Mouse (Mus musculus) cortical plate, adult 2 months (tissue): ENCODE data around the gene Ctsd. TPM values are rescaled to one million over a fixed set of nuclear protein-coding genes. Genes with fewer than 3 reads are reported as not detected.
"Not testable (repeated sequence)": the region's sequence is repeated elsewhere in the genome, so short reads cannot be mapped to it uniquely, and the experiment has no call there.

ENCODE experiments used
- H3K27ac ChIP-seq: fragments of 200-500 bp; 2 replicates; pipeline ENCODE4 v1.5.1; 2012; ENCODE audit warnings: low read length, control low read depth, inconsistent platforms; ENCODE audit not compliant: insufficient read depth
- H3K4me1 ChIP-seq: fragments of 200-500 bp; 2 replicates; pipeline ENCODE4 v1.6.1; 2011; ENCODE audit warnings: low read length; ENCODE audit not compliant: control insufficient read depth, insufficient read depth
- H3K4me3 ChIP-seq: fragments of 200-500 bp; 2 replicates; pipeline ENCODE4 v1.5.1; 2011; ENCODE audit warnings: mild to moderate bottlenecking, low read length, control low read depth; ENCODE audit not compliant: insufficient read depth
- CTCF ChIP-seq: fragments of 200-500 bp; IDR thresholded peaks from 2 replicates; pipeline ENCODE4 v1.5.1; 2011; ENCODE audit warnings: mild to moderate bottlenecking, control low read depth, low read length; ENCODE audit not compliant: insufficient read depth; ENCODE audit errors: extremely low read depth
- POLR2A ChIP-seq: fragments of 200-500 bp; IDR thresholded peaks from 2 replicates; pipeline ENCODE4 v1.6.1; 2011; ENCODE audit warnings: mild to moderate bottlenecking, low read length, control low read depth; ENCODE audit not compliant: insufficient read depth; ENCODE audit errors: extremely low read depth
- polyA plus RNA-seq: library from polyadenylated mRNA; depleted of rRNA; stranded (reverse); fragments of >200 nt; gene quantifications from 2 replicates; pipeline ENCODE4 v1.2.3, GENCODE M21; 2012

The Ctsd gene
- polyA plus RNA-seq, 1 experiment: 455 TPM

- TF ChIP-seq POLR2A (no peak), CTCF (no peak)
- no peak overlapping the region for H3K27ac ChIP-seq
- no peaks in the 10 kb centered on the region for H3K4me1 ChIP-seq
- H3K4me3 ChIP-seq: no peak overlapping the region
Observed at GRCm38 (mm10) chr7:142347542-142347941, 40.3 kb downstream of the Ctsd start.

GRCm38 (mm10) chr7:142342247-142342640, 45.6 kb downstream of the Ctsd start:
- TF ChIP-seq POLR2A (no peak), CTCF (no peak)

GRCm38 (mm10) chr7:142341564-142342246, 46.1 kb downstream of the Ctsd start:
- H3K4me3 ChIP-seq: no peak overlapping the region
- TF ChIP-seq POLR2A (no peak), CTCF (no peak)
- H3K4me1 ChIP-seq: no peaks in the 10 kb centered on the region
- no peak overlapping the region for H3K27ac ChIP-seq

More at GRCm38 (mm10) chr7:142342247-142342640, 45.6 kb downstream of the Ctsd start:
- Histone ChIP-seq H3K4me3 (no peak overlapping the region), H3K4me1 (no peaks in the 10 kb centered on the region), H3K27ac (no peak overlapping the region)

GRCm38 (mm10) chr7:142340269-142340970, 47.4 kb downstream of the Ctsd start:
- no peaks in the 10 kb centered on the region for H3K4me1 ChIP-seq
- TF ChIP-seq CTCF: no peak
- TF ChIP-seq POLR2A: no peak
- no peak overlapping the region for H3K27ac ChIP-seq
- H3K4me3 ChIP-seq: no peak overlapping the region

- H3K4me1 ChIP-seq: no peaks in the 10 kb centered on the region
- no peak overlapping the region for H3K4me3 ChIP-seq
- no peak overlapping the region for H3K27ac ChIP-seq
- TF ChIP-seq CTCF (no peak), POLR2A (no peak)
Observed at GRCm38 (mm10) chr7:142335151-142335550, 52.7 kb downstream of the Ctsd start.

GRCm38 (mm10) chr7:142334246-142334645, 53.6 kb downstream of the Ctsd start:
- Histone ChIP-seq H3K27ac (no peak overlapping the region), H3K4me1 (no peaks in the 10 kb centered on the region)
- no peak for TF ChIP-seq POLR2A
- TF ChIP-seq CTCF: peak; percentile 86

GRCm38 (mm10) chr7:142332741-142333140, 55.1 kb downstream of the Ctsd start:
- not testable (repeated sequence) for H3K4me1 ChIP-seq, H3K4me3 ChIP-seq, H3K27ac ChIP-seq

More at GRCm38 (mm10) chr7:142334246-142334645, 53.6 kb downstream of the Ctsd start:
- no peak overlapping the region for H3K4me3 ChIP-seq

GRCm38 (mm10) chr7:142331281-142331680, 56.6 kb downstream of the Ctsd start:
- Histone ChIP-seq H3K27ac (no peak overlapping the region), H3K4me1 (no peaks in the 10 kb centered on the region), H3K4me3 (no peak overlapping the region)
- TF ChIP-seq CTCF (no peak), POLR2A (no peak)

GRCm38 (mm10) chr7:142330271-142330724, 57.5 kb downstream of the Ctsd start:
- no peak for TF ChIP-seq CTCF
- no peak for TF ChIP-seq POLR2A
- no peak overlapping the region for H3K4me3 ChIP-seq
- H3K27ac ChIP-seq: no peak overlapping the region
- no peaks in the 10 kb centered on the region for H3K4me1 ChIP-seq

GRCm38 (mm10) chr7:142328507-142328906, 59.3 kb downstream of the Ctsd start:
- H3K4me3 ChIP-seq: no peak overlapping the region
- no peak overlapping the region for H3K27ac ChIP-seq
- H3K4me1 ChIP-seq: no peaks in the 10 kb centered on the region
- TF ChIP-seq CTCF (no peak), POLR2A (no peak)
